Mouse (Mus musculus): ENCODE measurements around the gene Usp48.

GRCm38 (mm10) chr4:137546003-137546525 is 47.5 kb upstream of the Usp48 start:
- TF ChIP-seq CTCF (conservative IDR thresholded peaks at IDR 0.05 in 1 of 2, IDR thresholded peaks at IDR 0.05 in 1 of 2; ENCODE audit: low read depth in 2 of 2, low read length in 2 of 2) (peak; percentile 45 to 80; a peak in 3 of 4 replicates), POLR2AphosphoS2 (IDR thresholded peaks at IDR 0.05; ENCODE audit: low read depth, low read length) (no peak), POLR2A (IDR thresholded peaks at IDR 0.05; ENCODE audit: low read depth, low read length) (no peak), ZC3H11A (IDR thresholded peaks at IDR 0.05; ENCODE audit: low read depth, low read length) (peak; percentile 50), MEF2A (IDR thresholded peaks at IDR 0.05; ENCODE audit: borderline replicate concordance, low read depth, low read length) (peak; percentile 31; the same call in 1 of the 2 replicates), SMC3 (IDR thresholded peaks at IDR 0.05; ENCODE audit: low read depth, low read length) (peak; percentile 76), MXI1 (IDR thresholded peaks at IDR 0.05; ENCODE audit: low read depth, low read length) (no peak), PAX5 (IDR thresholded peaks at IDR 0.05; ENCODE audit: low read length) (no peak), ZNF384 (IDR thresholded peaks at IDR 0.05; ENCODE audit: low read depth, low read length) (no peak), BHLHE40 (IDR thresholded peaks at IDR 0.05; ENCODE audit: low read depth, low read length) (no peak)
